Mouse (Mus musculus) ovary, adult 2 months (tissue): ENCODE results near the gene Gm10406. TPM values are rescaled to one million over a fixed set of nuclear protein-coding genes. Genes with fewer than 3 reads are reported as not detected.

Source experiments
- polyA plus RNA-seq: library from polyadenylated mRNA; depleted of rRNA; stranded (reverse); fragments of >200 nt; gene quantifications from 2 replicates; pipeline ENCODE4 v1.2.3, GENCODE M21; 2012; rRNA removed

Gene Gm10406
- not detected in 2 replicates for polyA plus RNA-seq

DNA sequence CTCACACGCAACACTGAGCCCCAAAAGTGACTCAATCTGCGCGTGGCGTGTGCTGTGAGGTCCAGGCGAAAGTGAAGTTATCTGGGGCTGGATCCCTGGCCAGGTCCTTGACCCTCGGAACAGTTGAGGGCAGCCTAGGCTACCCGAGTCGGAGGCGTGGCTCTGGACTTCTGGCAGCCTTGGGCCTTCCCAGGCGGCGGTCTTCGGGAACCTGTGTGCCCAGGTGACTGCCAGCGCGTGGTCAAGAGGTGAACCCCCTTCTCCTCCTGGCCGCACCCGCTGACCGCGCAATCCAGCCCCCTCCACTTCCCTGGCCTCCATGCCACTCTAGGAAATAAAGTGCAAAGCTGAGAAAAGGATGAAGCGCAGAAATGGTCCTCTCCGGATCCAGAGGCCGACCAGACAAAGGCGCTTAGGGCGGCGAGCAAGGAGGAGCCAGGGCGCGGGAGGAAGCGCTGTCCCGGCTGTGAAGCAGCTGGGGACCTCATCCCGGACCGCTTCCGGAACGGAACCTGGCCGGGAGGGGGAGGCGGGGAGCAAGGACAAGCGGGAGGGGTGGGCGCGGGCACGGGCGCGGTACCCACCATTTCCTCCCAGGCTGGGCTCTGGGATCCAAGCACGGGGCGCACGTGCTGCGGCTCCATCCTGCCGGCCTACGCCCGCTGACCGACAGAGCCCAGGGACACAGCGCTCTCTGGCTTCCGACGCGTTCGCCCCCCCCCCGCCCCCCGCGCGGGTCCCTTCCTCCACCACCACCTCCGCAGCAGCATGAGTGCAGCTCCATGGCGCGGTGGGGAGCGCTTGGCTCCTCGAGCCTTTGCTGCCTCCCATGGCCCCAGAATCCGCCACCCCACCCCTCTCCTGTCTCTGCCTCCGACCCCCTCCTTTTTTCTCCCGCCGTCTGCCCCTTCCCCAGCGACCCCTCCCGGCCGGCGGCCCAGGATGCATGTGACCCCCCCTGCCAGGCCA, at the start of gene Gm10406:
Gene Gm10406, minus strand, starts transcription at position 669 of the 969 bp plus-strand sequence.

DNA sequence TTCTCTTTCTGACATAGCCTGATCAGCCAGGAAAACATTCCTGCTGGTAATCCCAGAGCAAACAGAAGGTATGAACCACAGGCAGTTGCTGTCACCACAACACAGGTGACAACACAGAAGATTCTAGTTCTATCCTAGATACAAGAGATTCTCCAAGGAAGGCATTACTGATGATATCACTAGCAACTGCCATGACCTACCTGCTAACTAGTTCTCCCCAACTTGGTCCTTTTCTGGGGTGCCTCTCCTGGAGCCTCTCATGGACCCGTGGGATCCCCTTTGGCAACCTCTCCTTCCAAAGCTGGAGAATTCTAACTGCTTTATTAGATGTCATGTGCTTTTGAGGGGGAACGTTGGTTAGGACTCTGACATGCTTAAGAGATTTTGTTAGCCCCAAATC, 17.6 kb upstream of the Gm10406 start, which contains the start of gene Gm3685:
Gene Gm3685, minus strand, starts transcription at position 101 of the 400 bp plus-strand sequence.

DNA sequence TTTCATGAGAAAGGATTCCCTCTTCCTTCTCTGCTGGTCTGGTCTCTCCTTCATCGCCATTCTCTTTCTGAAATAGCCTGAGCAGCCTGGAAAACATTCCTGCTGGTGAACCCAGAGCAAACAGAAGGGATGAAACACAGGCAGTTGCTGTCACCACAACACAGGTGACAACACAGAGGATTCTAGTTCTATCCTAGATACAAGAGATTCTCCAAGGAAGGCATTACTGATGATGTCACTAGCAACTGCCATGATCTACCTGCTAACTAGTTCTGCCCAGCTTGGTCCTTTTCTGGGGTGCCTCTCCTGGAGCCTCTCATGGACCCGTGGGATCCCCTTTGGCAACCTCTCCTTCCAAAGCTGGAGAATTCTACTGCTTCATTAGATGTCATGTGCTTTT, 53.5 kb downstream of the Gm10406 start, which contains the start of gene Gm6356:
Gene Gm6356, minus strand, starts transcription at position 101 of the 400 bp plus-strand sequence.

Other genes starting within 250 kb of the Gm10406 start
- gene Gm3642, start 187.1 kb downstream of the Gm10406 start, polyA plus RNA-seq = not detected in 2 replicates
- gene Gm3667, start 137.5 kb downstream of the Gm10406 start, polyA plus RNA-seq = not detected in 2 replicates
- gene Gm6356, start 53.6 kb downstream of the Gm10406 start, polyA plus RNA-seq = not detected in 2 replicates
- gene Gm3685, start 17.5 kb upstream of the Gm10406 start, polyA plus RNA-seq = not detected in 2 replicates
- 0.12 TPM in 1 of 2 replicates, not detected in the other for gene Gm3696, start 73.2 kb upstream of the Gm10406 start, polyA plus RNA-seq
- not detected in 2 replicates for gene Gm6676, start 98.0 kb upstream of the Gm10406 start, polyA plus RNA-seq
- not detected in 2 replicates for gene Gm3512, start 147.1 kb upstream of the Gm10406 start, polyA plus RNA-seq
- not detected in 2 replicates for gene Gm16434, start 167.1 kb upstream of the Gm10406 start, polyA plus RNA-seq
- gene Gm3727, start 237.3 kb upstream of the Gm10406 start, polyA plus RNA-seq = not detected in 2 replicates